Mouse (Mus musculus): ENCODE results near the gene Gm38100.

Gm38100 gene

DNA sequence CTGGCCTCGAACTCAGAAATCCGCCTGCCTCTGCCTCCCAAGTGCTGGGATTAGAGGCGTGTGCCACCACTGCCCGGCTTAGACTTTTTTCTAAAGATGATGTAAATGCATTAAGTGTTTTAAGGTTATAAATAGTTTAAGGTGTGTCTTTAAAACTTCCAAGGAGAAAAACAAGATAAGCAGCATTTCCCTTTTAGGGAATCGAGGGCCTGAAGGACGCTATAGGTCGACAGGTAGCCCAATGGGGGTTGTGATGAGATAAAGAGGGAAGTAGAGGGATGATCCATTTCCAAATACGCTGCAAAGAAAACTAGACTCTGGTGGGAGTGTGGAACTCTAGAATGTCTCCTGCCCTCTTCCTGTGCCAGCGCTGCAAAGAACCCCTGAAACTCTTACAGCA is at the start of gene Gm38100:
Gm38100 (plus strand) TSS at position 301 of the 400 bp plus-strand sequence.
- DNase-seq (ENCODE audit: low read depth, low spot score), result no peak

DNA sequence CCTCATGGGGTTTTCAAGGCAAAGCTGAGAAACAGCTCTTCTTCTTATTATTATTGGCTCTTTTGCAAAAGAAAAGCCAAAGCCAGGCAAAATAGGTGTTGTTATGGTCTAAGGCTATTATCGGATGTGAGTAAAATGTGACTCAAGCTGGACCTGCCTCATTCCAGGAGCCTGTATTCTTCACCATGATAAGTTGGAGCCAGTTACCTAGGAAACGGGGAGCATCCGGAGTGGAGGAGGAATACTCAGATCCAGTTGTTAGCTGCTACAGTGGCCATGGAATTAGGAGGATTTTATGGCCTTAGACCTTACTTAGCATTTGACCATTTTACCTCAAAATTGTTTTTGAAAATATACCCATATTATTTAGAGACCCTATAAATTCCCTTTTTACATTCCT is 49.4 kb upstream of the Gm38100 start:
- no peak for DNase-seq (ENCODE audit: low read depth, low spot score)

DNA sequence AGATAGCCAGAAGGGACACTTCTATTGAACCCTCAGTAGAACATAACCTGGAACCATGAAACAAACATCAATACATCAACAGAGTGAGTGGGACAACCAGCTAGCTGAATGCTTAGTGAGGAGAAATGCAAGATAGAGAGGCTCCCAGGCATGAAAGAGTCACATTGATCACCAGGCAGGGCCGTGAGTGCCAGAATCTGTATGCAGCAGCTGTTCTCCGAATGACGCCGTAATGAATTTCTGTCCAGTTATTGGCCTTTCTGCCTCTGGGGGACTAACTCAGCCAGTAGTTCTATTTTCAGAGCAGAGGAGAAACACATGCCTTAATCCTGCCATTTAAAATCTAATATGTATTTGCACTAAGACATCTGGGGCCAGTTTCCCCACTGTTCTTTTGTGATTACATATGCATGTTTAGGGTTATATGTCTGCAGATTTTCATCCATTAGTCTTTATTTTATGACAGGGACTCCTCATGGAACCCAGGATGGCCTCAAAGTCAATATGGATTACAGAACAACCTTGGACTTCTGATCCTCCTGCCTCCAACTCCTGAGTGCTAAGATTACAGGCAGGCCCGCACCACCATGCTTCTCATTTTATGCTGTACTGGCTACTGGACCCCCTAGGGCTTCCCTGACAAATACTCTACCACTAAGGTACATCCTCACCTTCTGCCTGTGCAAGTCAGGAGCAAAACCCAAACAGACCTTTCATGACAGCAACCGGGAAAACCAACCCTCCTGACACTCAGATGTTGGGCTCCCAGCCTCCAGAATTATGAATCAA is 47.9 kb upstream of the Gm38100 start:
- no peak for DNase-seq (ENCODE audit: low read depth, low spot score)

DNA sequence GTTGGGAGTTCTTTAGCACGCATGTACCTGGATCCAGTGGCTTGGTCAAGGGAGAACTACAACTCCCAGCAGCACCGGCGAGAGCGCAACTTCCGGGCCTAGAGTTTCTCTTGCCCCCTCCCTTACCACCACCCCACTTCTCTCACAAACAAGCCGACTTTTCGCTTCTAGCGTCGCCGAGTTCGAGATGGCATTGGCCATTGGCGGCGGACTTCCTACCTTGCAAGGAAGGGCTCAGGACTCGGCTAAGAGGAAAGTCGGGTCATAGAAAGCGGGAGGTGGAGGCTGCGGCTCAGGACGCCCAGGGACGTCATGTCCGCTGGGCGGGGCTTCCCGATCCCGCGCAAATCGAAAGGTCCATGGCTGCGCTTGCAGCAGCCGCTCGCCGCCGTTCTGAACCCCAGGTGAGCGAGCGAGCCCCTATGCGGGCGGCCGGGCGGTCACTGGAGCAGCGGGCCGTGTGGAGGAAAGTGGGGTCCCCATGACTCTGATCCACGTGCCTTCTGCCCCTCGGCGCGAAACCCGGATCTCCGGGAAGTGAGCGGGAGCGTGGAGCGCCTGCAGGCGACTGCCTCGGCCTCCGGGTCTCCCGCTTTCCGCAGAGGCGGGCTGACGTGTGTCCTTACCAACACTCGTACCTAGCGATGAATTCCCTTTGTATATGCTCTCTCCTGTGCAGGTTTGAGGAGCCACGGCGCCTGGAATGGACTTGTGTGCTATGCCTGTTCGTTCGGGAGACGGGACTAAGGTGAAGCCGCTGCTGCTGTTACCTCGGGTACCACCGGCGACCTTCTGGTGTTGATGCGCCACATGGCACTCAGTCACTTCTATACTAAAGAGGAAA is 39.5 kb upstream of the Gm38100 start, which contains the start of gene Exo1:
Exo1 (plus strand) TSS at position 129 of the 844 bp plus-strand sequence.
- DNase-seq (ENCODE audit: low read depth, low spot score), result peak; percentile 92

DNA sequence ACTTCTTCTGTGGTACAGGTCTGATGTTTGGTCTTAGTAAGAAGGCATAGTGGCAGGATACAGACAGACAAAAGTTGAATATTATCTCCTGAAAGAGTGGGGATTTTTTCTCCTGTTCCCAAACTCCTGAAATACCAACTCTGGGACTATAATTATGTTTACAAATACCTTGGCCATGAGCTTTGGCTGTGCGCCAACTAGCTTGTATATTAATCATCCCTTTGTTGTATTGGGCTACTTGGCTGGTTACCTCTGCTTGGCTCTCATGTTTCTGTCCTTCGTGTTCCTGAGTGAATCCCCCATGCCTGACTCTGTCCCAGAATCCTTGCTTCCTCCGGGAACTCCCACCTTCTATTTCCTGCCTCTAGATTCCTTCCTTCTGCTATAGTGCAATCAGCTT is 36.7 kb upstream of the Gm38100 start:
- DNase-seq (ENCODE audit: low read depth, low spot score), result no peak

DNA sequence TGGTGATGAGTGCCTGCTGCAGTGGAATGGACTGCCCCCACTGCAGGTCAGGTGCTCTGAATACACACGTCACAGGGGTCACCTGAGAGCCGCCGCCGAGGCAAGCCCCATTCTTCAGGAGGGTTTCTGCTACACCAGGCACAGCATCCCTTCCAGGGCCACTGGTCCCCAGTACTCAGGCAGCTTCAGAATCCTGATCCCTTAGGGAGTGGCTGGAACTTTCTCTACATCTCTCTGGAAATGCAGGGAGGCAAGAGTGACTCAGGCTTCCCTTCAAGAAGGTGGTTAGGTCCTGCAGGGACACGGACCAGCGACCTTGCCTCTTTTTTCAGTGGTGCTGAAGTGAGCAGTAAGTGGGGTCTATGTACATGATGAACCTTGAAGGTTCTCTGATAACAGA is 26.9 kb upstream of the Gm38100 start:
- DNase-seq (ENCODE audit: low read depth, low spot score), result no peak

DNA sequence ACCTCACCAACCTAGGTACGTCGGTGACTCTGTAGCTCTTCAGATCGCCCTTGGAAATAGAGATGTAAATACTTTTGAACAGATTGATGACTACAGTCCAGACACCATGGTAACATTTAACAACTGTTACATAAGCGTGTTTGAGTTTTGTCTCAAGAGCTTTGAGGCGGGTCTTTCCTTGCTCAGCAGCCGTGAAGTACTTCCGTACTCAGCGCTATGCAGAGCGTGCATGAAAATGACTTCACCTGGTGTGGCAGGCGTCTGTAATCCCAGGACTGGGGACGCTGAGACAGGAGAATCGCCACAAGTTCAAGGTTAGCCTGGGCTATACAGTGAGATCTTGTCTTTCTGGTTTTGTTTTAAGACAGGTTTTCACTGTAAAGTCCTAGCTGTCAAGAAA is 26.4 kb upstream of the Gm38100 start:
- DNase-seq (ENCODE audit: low read depth, low spot score), result no peak

DNA sequence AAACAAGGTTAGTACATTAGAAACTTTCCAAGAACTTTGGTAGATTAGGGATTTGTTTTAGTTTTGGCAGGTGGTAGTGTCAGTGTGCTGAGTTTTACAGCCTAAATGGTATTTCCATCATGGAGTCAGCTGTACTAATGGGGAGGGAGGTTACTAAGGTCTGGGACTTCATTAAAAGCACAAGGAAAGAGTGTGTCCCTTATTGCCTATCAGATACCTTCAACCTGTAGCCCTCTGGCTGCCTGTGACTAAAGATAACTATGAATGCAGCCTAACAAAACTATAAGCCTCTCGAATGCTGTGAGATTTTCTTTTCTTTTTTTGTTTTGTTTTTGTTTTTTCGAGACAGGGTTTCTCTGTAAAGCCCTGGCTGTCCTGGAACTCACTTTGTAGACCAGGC is 8.9 kb upstream of the Gm38100 start:
- no peak for DNase-seq (ENCODE audit: low read depth, low spot score)

DNA sequence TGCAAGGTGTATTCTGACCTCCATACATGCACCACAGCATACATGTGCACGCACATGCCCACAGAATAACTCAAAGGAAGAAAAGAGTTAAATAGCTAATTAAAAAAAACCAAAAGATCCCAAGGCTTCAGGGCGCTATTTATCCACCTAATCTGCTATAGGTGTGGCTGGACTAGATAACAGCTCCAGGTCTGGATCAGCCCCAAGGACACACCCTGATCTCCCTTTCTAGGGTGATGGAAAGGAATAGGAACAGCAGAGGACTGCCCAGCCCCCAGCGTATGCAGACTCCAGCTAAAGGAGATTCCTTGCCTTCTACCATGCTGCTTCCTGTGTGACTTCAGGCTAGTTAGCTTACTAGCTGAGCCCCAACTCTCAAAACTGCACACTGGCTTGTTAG is 8.1 kb upstream of the Gm38100 start:
- DNase-seq (ENCODE audit: low read depth, low spot score), result no peak

DNA sequence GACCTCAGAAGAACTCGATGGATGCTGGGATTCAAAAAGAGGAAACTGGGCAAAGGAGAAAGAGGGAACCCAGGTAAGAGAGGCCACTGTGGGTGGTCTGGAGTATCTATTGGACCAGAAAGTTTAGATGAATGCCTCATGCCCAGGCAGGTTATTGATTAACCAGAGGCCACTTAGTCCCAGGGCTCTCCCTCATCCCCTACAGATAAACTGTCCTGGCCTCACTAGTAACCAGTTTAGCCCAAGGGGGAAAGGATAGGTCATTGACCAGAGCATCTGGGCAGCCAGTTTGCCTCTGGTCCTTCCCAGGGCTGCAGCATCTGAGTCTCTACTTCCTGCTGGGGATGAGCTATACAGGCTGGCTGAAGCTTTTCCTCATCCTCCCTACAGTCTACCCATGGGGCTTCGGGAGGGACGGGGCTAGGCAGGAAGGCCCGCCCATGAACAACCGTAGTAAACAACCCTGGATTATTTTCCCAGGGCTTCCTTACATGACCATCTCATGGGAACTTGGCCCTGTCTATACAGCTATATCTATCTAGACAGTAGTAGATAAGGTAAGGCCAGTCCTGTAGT is 6.3 kb upstream of the Gm38100 start:
- no peak for DNase-seq (ENCODE audit: low read depth, low spot score)

DNA sequence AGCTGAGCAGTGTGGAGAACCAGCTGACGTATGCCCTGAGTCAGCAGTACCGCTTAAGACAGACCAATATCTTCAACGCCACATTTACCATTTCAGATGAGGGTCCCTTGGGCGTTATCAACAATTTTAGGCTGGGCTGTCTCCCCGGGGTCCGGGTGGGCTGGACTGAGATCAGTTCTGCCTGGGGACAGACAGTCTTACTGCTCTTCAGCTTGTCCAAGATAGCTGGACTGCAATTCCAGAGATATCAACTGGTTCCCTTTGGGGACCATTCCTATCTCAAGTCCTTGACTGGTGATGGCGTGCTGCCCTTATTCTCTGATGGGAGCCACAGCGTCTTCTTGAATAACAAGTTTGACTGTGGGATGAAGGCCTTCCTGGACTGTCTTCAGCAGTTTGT is 962 bp downstream of the Gm38100 start:
- no peak for DNase-seq (ENCODE audit: low read depth, low spot score)

DNA sequence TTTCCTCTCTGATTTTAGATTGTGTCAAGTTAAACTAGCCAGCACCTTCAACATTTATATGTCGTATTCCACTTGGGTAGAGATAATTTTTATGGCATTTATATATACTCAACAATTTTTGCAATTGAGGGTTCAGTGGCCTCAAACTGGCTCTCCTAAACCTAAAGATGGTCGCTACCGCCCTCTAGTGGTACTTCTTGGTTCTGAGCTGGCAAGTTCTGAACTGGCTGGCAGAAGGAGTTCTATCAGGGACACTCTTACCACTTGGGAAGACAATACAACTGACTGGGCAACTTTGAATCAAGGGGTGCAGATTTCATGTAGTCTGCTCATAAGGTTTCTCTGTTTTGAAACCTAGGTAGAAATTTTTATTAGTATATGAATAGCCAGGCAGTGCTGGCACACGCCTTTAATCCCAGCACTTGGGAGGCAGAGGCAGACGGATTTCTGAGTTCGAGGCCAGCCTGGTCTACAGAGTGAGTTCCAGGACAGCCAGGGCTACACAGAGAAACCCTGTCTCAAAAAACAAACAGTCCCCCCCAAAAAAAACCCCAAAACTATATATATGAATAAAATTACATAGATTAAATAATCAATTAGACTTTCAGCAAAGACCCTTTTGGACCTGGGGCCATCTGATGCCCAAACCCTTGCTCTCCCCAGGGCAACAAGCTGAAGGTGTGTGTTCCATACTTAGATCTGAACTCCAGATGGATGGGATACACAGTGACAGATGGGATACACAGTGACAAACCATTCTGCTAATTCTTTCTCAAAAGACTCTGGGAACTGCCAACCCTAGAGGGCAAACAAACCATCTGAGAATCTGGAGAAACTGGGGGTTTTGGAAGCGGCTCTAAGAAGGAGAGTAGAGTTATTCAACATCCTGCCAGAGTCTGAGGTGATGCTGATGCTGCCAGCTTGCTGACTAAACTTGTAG is 4.0 kb downstream of the Gm38100 start:
- DNase-seq (ENCODE audit: low read depth, low spot score), result peak; percentile 79

DNA sequence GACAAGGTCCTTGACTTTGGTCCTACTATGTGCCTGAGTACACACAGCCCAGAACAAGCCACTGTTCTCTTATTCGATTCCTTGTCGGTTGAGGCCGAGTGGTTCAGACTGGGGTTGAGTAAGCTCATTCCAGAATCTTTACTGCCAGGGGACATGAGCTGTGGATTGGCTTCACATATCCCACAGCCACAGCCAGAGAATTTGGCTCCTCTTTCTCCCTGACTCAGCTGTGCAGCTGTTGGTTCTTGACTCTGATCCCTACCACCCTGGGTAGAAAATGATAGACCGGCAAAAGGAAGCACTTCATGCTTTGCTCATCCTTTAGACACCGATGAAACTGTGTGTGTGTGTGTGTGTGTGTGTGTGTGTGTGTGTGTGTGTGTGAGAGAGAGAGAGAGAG is 11.3 kb downstream of the Gm38100 start:
- DNase-seq (ENCODE audit: low read depth, low spot score), result no peak

DNA sequence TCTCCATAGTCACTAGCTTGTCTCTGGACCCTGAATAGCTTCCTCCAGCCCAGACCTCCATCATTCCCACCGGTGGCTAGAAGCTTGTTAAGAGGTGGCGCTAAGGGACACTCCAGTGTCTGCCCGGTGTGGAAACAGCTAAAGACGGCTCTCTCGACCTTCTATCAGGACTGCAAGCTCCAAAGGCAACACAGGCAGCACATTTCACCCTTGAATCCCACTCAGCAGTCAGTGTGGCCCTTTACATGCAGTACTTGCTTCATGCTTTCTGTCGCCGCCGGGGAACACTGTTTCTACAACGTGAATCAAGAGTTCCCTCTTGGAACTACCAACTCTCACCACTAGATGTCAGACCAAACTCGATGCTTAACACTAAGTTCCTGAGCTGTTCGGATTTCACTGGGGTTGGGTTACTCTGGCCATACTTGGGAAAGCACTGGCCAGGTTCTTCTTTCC is 16.2 kb downstream of the Gm38100 start:
- peak; percentile 61 for DNase-seq (ENCODE audit: low read depth, low spot score)

DNA sequence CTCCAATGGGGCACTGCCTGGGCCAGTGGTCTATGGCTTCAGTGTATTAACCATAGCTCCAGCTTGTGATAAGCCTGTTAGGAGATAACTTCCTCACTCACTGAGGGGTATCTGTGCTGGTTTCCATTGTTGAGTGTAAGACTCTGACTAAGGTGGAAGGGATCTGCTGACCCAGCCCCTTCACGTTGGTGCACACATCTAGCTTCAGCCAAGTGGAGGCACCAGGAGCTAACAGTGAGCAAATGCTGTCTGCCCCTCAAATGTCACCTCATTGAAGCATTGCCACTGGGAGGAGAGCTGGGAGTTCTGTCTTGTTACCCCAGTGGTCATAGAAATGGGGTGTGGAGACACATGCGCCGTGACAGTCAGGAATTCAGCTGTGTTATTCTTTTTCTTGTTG is 18.6 kb downstream of the Gm38100 start:
- DNase-seq (ENCODE audit: low read depth, low spot score), result no peak

DNA sequence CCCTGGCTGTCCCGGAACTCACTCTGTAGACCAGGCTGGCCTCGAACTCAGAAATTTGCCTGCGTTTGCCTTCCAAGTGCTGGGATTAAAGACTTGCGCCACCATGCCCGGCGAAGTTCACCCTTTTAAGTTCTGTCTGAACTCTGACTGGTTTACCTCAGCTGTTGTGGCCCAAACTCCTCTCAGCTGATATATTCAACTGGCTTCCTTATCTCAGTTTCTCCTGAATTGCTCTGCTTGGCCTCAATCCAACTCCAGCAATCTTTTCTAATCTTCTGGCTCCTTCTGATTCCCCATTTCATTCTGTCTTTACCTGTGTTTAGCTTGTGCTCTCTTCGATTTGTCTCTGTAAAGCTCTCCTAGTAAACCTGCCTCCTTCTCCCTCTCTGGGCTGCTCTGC is 23.0 kb downstream of the Gm38100 start:
- DNase-seq (ENCODE audit: low read depth, low spot score), result no peak

DNA sequence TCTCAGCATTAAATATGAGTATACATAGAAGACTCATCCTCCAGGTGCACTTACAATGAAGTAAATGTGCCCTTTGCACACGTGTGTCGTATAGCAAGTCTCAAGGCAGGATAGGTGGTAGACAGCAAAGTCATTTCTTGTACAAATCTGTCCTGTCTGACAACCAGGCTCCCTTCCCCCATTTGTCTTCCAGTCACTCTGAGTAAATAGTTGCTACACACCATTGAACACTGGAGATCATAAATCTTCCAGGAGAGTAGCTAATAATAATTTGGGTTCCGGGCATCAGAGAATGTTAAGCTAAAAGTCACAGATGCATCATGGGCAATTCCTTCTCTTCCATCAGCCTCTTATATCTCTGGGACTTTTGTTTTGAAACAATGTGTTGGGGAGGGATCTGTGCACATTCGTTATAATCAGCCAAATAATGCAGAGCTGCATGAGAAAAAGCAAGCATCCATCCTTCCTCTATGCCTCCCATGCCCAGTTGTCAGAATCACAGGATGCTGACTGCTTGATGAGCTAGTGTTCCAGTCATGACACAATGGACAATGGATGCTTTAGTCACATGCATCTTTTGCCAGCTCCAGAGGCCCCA is 26.7 kb downstream of the Gm38100 start:
- no peak for DNase-seq (ENCODE audit: low read depth, low spot score)

DNA sequence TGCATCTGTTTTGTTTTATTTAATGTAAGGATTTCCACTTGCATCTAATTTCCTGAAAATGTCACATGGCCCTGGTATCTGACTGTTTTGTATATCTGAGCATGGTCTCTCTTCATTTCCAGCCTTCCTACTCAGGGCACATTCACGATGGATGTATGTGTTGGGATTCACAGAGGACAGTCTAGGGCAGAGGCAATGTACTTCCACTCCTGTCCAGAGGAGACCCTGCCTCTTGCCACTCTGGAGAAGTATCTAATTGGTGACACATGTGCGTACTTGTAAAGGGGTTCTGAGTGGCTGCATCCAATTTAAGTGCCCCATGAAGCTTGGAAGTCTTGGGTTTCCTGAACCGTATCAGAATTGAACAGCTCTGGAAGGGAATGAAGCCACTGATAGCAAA is 30.3 kb downstream of the Gm38100 start:
- no peak for DNase-seq (ENCODE audit: low read depth, low spot score)

DNA sequence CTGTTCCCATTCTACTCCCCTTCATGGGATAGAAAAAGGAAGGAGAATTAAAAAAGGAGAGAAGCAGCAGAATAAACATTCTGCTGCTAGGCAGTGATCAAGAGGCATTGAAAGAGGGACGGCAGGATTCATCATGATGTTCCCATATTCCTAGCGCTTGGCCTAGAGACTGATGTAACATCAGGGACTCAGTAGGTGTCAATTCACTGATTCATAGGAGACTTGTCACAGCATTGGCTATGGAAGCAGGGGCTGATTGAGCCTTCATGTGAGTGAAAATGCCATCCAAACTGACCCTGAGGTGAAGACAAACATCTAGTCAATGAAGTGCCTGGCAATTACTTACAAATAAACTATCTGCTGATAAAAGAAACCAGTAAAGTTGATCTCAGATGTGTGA is 30.7 kb downstream of the Gm38100 start:
- no peak for DNase-seq (ENCODE audit: low read depth, low spot score)

DNA sequence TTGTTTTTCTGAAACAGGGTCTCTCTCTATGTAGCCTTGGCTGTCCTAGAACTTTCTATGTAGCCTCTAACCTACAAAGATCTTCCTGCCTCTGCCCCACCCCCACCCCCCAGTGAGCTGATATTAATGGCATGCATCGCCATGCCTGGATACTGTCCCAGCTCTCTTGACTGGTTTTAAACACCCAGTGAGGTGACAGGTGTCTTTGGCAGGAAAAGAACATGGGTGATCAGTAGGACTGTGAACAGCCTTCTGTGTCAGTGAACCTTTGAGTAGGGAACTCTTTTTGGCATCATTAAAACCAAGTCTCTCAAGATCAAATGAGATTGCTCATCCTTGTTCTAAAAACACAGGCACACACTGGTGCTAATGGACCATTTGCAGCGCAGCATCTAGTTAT is 41.7 kb downstream of the Gm38100 start:
- DNase-seq (ENCODE audit: low read depth, low spot score), result no peak
